In the genomic region with DNA sequence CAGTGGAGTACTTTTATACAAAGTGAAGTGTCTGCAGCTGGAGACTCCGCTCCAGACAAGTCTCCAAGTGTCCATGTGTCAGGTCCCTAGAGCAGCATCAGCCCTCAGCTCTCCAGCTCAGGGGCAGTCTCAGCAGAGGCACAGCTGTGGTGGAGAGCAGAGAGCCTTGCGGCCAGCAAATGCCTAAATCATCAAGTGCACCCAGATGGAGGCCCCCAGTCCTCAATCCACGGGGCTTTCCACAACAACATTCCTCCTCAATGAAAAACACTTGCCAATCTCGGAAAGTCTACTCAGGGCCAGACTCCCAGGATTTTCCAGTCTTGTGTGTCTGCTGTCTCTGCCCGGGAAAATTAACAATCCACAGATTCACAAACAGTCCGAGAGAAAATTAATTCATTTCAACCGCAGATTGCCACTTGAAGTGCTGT, we compare ENCODE assay signal across 9 mouse cellular contexts.
DNase-seq lines count a peak whose midpoint lies in the region; ATAC-seq and TF ChIP-seq lines count a peak whose summit lies in the region.
"Had no signal": no experiment of that assay in that cellular context is flagged by ENCODE, and none has a peak within 500 bp of the region (broad histone marks: within the 10 kb centered on the region; RNA-seq: fewer than 3 reads in every experiment).

No protein-coding gene starts in this region.

- H3K27me3 ChIP-seq in kidney, embryonic 14.5 days (ENCODE audit: control insufficient read depth, insufficient read depth, low read length) = no peaks in the 10 kb centered on the region
- no peaks in the 10 kb centered on the region for H3K27me3 ChIP-seq in kidney, adult 2 months (replicated peaks; ENCODE audit: control insufficient read depth, insufficient read depth, low read length)
- H3K27me3 ChIP-seq in forebrain, embryonic 10.5 days (ENCODE audit: poor library complexity, severe bottlenecking) = no peaks in the 10 kb centered on the region
- no peaks in the 10 kb centered on the region for H3K27me3 ChIP-seq in hindbrain, embryonic 14.5 days (ENCODE audit: control insufficient read depth, insufficient read depth, low read length)
- H3K27me3 ChIP-seq in midbrain, postnatal 0 days (ENCODE audit: insufficient read depth, low read length) = no peaks in the 10 kb centered on the region

- ATAC-seq in kidney, embryonic 14.5 days (ENCODE audit: low FRiP score, low TSS enrichment) = peak; percentile 14; the same call in 1 of the 2 replicates
- ATAC-seq in hindbrain, embryonic 14.5 days (ENCODE audit: low FRiP score) = peak; percentile 35; the same call in 1 of the 2 replicates
- no peak for ATAC-seq in midbrain, postnatal 0 days (ENCODE audit: low FRiP score)

- H3K4me3 ChIP-seq in kidney, embryonic 14.5 days (ENCODE audit: low read length) = no peak overlapping the region
- H3K4me3 ChIP-seq in kidney, adult 2 months (ENCODE audit: insufficient read depth, low read depth, low read length) = no peak overlapping the region
- no peak overlapping the region for H3K4me3 ChIP-seq in forebrain, embryonic 10.5 days
- H3K4me3 ChIP-seq in hindbrain, embryonic 14.5 days (replicated peaks; ENCODE audit: low read length) = no peak overlapping the region
- no peak overlapping the region for H3K4me3 ChIP-seq in midbrain, postnatal 0 days (ENCODE audit: low read depth, low read length)

- no peak overlapping the region for H3K9ac ChIP-seq in kidney, embryonic 14.5 days (ENCODE audit: low read depth, low read length)
- H3K9ac ChIP-seq in hindbrain, embryonic 14.5 days = 0 out of 2 replicates have a peak overlapping the region, but pooled peaks have one; percentile 31
- H3K9ac ChIP-seq in midbrain, postnatal 0 days (replicated peaks; ENCODE audit: low read length, poor library complexity, severe bottlenecking) = no peak overlapping the region
- H3K9ac ChIP-seq: liver, embryonic 14.5 days had no signal

- no peak overlapping the region for H3K4me2 ChIP-seq in kidney, embryonic 14.5 days (replicated peaks; ENCODE audit: low read depth, low read length)
- 0 out of 2 replicates have a peak overlapping the region, but pooled peaks have one; percentile 6 for H3K4me2 ChIP-seq in hindbrain, embryonic 14.5 days (replicated peaks)
- H3K4me2 ChIP-seq in midbrain, postnatal 0 days (ENCODE audit: low read depth, low read length, poor library complexity, severe bottlenecking) = no peak overlapping the region

- peak overlapping the region; percentile 37; the same call in 1 of the 2 replicates for H3K27ac ChIP-seq in kidney, embryonic 14.5 days (ENCODE audit: low read depth, low read length)
- no peak overlapping the region for H3K27ac ChIP-seq in kidney, adult 2 months (ENCODE audit: insufficient read depth, low read depth, low read length)
- H3K27ac ChIP-seq in forebrain, embryonic 10.5 days = peak overlapping the region; percentile 68
- H3K27ac ChIP-seq in hindbrain, embryonic 14.5 days = peak overlapping the region; percentile 45
- H3K27ac ChIP-seq in midbrain, postnatal 0 days (ENCODE audit: low read depth, low read length) = no peak overlapping the region
- H3K27ac ChIP-seq: liver, embryonic 14.5 days had no signal

- no peak for TF ChIP-seq CTCF in kidney, adult 2 months (conservative IDR thresholded peaks at IDR 0.05; ENCODE audit: insufficient read depth, insufficient read length, low read depth, low read length)
- no peak for TF ChIP-seq CTCF in midbrain, postnatal 0 days (IDR thresholded peaks at IDR 0.05)

- H3K9me3 ChIP-seq in kidney, embryonic 14.5 days (ENCODE audit: control insufficient read depth, low read length) = no peaks in the 10 kb centered on the region
- no peaks in the 10 kb centered on the region for H3K9me3 ChIP-seq in forebrain, embryonic 10.5 days
- no peaks in the 10 kb centered on the region for H3K9me3 ChIP-seq in hindbrain, embryonic 14.5 days (ENCODE audit: control insufficient read depth, low read length)
- no peaks in the 10 kb centered on the region for H3K9me3 ChIP-seq in midbrain, postnatal 0 days (ENCODE audit: low read length)

- WGBS in kidney, embryonic 14.5 days = 45% methylated on average over 7 of the region's 7 CpGs
- 63% methylated on average over 7 of the region's 7 CpGs for WGBS in kidney, adult 2 months
- WGBS in forebrain, embryonic 10.5 days = 46% methylated on average over 7 of the region's 7 CpGs
- 39% methylated on average over 7 of the region's 7 CpGs for WGBS in hindbrain, embryonic 14.5 days
- 23% methylated on average over 7 of the region's 7 CpGs for WGBS in midbrain, postnatal 0 days

- TF ChIP-seq POLR2A in kidney, adult 2 months (IDR thresholded peaks at IDR 0.05; ENCODE audit: low read depth, low read length) = no peak

- H3K36me3 ChIP-seq in kidney, embryonic 14.5 days (ENCODE audit: control insufficient read depth, insufficient read depth, low read length) = no peaks in the 10 kb centered on the region
- H3K36me3 ChIP-seq in kidney, adult 2 months (ENCODE audit: control insufficient read depth, insufficient read depth, low read length) = no peaks in the 10 kb centered on the region
- H3K36me3 ChIP-seq in forebrain, embryonic 10.5 days (replicated peaks) = no peaks in the 10 kb centered on the region
- no peaks in the 10 kb centered on the region for H3K36me3 ChIP-seq in hindbrain, embryonic 14.5 days (replicated peaks; ENCODE audit: control insufficient read depth, insufficient read depth)
- no peaks in the 10 kb centered on the region for H3K36me3 ChIP-seq in midbrain, postnatal 0 days (ENCODE audit: insufficient read depth, low read length)

- 0 out of 2 replicates have a peak, but pooled peaks cover 7% of the 10 kb centered on the region for H3K4me1 ChIP-seq in kidney, embryonic 14.5 days (ENCODE audit: control insufficient read depth, insufficient read depth, low read length)
- no peaks in the 10 kb centered on the region for H3K4me1 ChIP-seq in kidney, adult 2 months (ENCODE audit: control insufficient read depth, insufficient read depth, low read length)
- H3K4me1 ChIP-seq in forebrain, embryonic 10.5 days = peaks cover 41% of the 10 kb centered on the region
- peaks cover 18% of the 10 kb centered on the region for H3K4me1 ChIP-seq in hindbrain, embryonic 14.5 days (replicated peaks; ENCODE audit: control insufficient read depth, insufficient read depth, low read length)
- H3K4me1 ChIP-seq in midbrain, postnatal 0 days (ENCODE audit: insufficient read depth, low read length) = no peaks in the 10 kb centered on the region

- no peak for DNase-seq in kidney, adult 2 months
- peak; percentile 27 for DNase-seq in forebrain, embryonic 10.5 days (ENCODE audit: extremely low spot score, low spot score)
- no peak for DNase-seq in hindbrain, embryonic 14.5 days (ENCODE audit: low spot score)
- DNase-seq in midbrain, postnatal 0 days (ENCODE audit: low spot score) = peak; percentile 25
- no peak for DNase-seq in adrenal gland, adult 2 months
- no peak for DNase-seq in thymus, postnatal 0 days (ENCODE audit: low spot score)
- DNase-seq in cerebellum, adult 9-10 months = no peak

Comparison
In these comparisons a context has a peak if more than half of its experiments do, and no peak if none do; other contexts are left out.
1. H3K27ac ChIP-seq: peak in kidney, embryonic 14.5 days (single experiment), forebrain, embryonic 10.5 days (single experiment) and hindbrain, embryonic 14.5 days (single experiment); none in kidney, adult 2 months (single experiment) and midbrain, postnatal 0 days (single experiment).
2. DNase-seq: peak in forebrain, embryonic 10.5 days (single experiment) and midbrain, postnatal 0 days (single experiment); none in kidney, adult 2 months (single experiment), hindbrain, embryonic 14.5 days (single experiment), adrenal gland, adult 2 months (single experiment), thymus, postnatal 0 days (single experiment) and cerebellum, adult 9-10 months (single experiment).